Mouse (Mus musculus): Measurements from ENCODE around the gene Manbal.

GRCm38 (mm10) chr2:157353183-157353582 is 14.2 kb upstream of the Manbal start:
- TF ChIP-seq CTCF (IDR thresholded peaks at IDR 0.05; ENCODE audit: low read depth, low read length) (no peak), GATA1 (IDR thresholded peaks at IDR 0.05; ENCODE audit: borderline replicate concordance, low read length) (no peak), TAL1 (conservative IDR thresholded peaks at IDR 0.05; ENCODE audit: low read depth, low read length) (no peak)

All from G1E (cell line).